Mouse (Mus musculus) bone marrow macrophage, adult 2 months (primary cell): Measurements from ENCODE around the gene Fosl2.

Experiments used
- CTCF ChIP-seq: IDR thresholded peaks from 2 replicates; pipeline ENCODE4 v1.5.1; 2012; ENCODE audit warnings: low read depth, mild to moderate bottlenecking, low read length, moderate library complexity
- POLR2A ChIP-seq: IDR thresholded peaks from 2 replicates; pipeline ENCODE4 v1.6.1; 2012; ENCODE audit warnings: mild to moderate bottlenecking, low read depth, low read length, borderline replicate concordance

GRCm38 (mm10) chr5:32104119-32104990 is 31.2 kb upstream of the Fosl2 start:
- no peak for TF ChIP-seq CTCF
- no peak for TF ChIP-seq POLR2A
